Mouse (Mus musculus): ENCODE measurements around the gene A1cf. TPM values are rescaled to one million over a fixed set of nuclear protein-coding genes. Genes with fewer than 3 reads are reported as not detected.

Gene A1cf
- polyA plus RNA-seq, 1 experiment from 2014 or later, result not detected

GRCm38 (mm10) chr19:31920357-31920756, 51.8 kb downstream of the A1cf start:
- Histone ChIP-seq H3K27me3 (ENCODE audit: control insufficient read depth, insufficient read depth, low read length) (no peaks in the 10 kb centered on the region), H3K4me1 (ENCODE audit: control insufficient read depth, insufficient read depth, low read length) (no peaks in the 10 kb centered on the region), H3K36me3 (ENCODE audit: control insufficient read depth, insufficient read depth, low read length) (no peaks in the 10 kb centered on the region), H3K9ac (ENCODE audit: low read length) (no peak overlapping the region), H3K4me3 (ENCODE audit: low read depth, low read length) (no peak overlapping the region), H3K27ac (ENCODE audit: low read depth, low read length) (no peak overlapping the region), H3K4me2 (ENCODE audit: low read depth) (no peak overlapping the region), H3K9me3 (ENCODE audit: control insufficient read depth, low read length) (no peaks in the 10 kb centered on the region)
- ATAC-seq (ENCODE audit: insufficient read depth, low FRiP score, low TSS enrichment) (no peak), DNase-seq (ENCODE audit: low spot score) (no peak)
- WGBS, result 89% methylated on average over 4 of the region's 4 CpGs

GRCm38 (mm10) chr19:31921852-31922251, 53.3 kb downstream of the A1cf start:
- H3K4me1 ChIP-seq (ENCODE audit: control insufficient read depth, insufficient read depth, low read length), result no peaks in the 10 kb centered on the region
- no peak overlapping the region for H3K9ac ChIP-seq (ENCODE audit: low read length)
- DNase-seq (ENCODE audit: low spot score) (no peak), ATAC-seq (ENCODE audit: insufficient read depth, low FRiP score, low TSS enrichment) (no peak)
- WGBS, result 46% methylated on average over 5 of the region's 5 CpGs
- no peaks in the 10 kb centered on the region for H3K27me3 ChIP-seq (ENCODE audit: control insufficient read depth, insufficient read depth, low read length)
- no peak overlapping the region for H3K27ac ChIP-seq (ENCODE audit: low read depth, low read length)
- no peak overlapping the region for H3K4me2 ChIP-seq (ENCODE audit: low read depth)
- H3K9me3 ChIP-seq (ENCODE audit: control insufficient read depth, low read length), result no peaks in the 10 kb centered on the region
- no peaks in the 10 kb centered on the region for H3K36me3 ChIP-seq (ENCODE audit: control insufficient read depth, insufficient read depth, low read length)
- H3K4me3 ChIP-seq (ENCODE audit: low read depth, low read length), result no peak overlapping the region

- no peak overlapping the region for H3K4me3 ChIP-seq (ENCODE audit: low read depth, low read length)
- no peak overlapping the region for H3K4me2 ChIP-seq (ENCODE audit: low read depth)
- H3K27ac ChIP-seq (ENCODE audit: low read depth, low read length), result no peak overlapping the region
- no peak overlapping the region for H3K9ac ChIP-seq (ENCODE audit: low read length)
- WGBS, result 83% methylated on average over 6 of the region's 6 CpGs
- no peak for DNase-seq (ENCODE audit: low spot score)
- no peaks in the 10 kb centered on the region for H3K36me3 ChIP-seq (ENCODE audit: control insufficient read depth, insufficient read depth, low read length)
- H3K27me3 ChIP-seq (ENCODE audit: control insufficient read depth, insufficient read depth, low read length), result no peaks in the 10 kb centered on the region
- no peak for ATAC-seq (ENCODE audit: insufficient read depth, low FRiP score, low TSS enrichment)
- no peaks in the 10 kb centered on the region for H3K9me3 ChIP-seq (ENCODE audit: control insufficient read depth, low read length)
- H3K4me1 ChIP-seq (ENCODE audit: control insufficient read depth, insufficient read depth, low read length), result no peaks in the 10 kb centered on the region
Observed at GRCm38 (mm10) chr19:31923615-31924352, 55.2 kb downstream of the A1cf start.

- H3K4me2 ChIP-seq (ENCODE audit: low read depth), result no peak overlapping the region
- no peak for DNase-seq (ENCODE audit: low spot score)
- no peaks in the 10 kb centered on the region for H3K27me3 ChIP-seq (ENCODE audit: control insufficient read depth, insufficient read depth, low read length)
- H3K36me3 ChIP-seq (ENCODE audit: control insufficient read depth, insufficient read depth, low read length), result no peaks in the 10 kb centered on the region
- no peaks in the 10 kb centered on the region for H3K4me1 ChIP-seq (ENCODE audit: control insufficient read depth, insufficient read depth, low read length)
- WGBS, result 85% methylated on average over 7 of the region's 7 CpGs
- ATAC-seq (ENCODE audit: insufficient read depth, low FRiP score, low TSS enrichment), result no peak
- no peaks in the 10 kb centered on the region for H3K9me3 ChIP-seq (ENCODE audit: control insufficient read depth, low read length)
- no peak overlapping the region for H3K9ac ChIP-seq (ENCODE audit: low read length)
- no peak overlapping the region for H3K4me3 ChIP-seq (ENCODE audit: low read depth, low read length)
- no peak overlapping the region for H3K27ac ChIP-seq (ENCODE audit: low read depth, low read length)
Observed at GRCm38 (mm10) chr19:31950793-31951489, 82.4 kb downstream of the A1cf start.

GRCm38 (mm10) chr19:31953799-31954198, 85.2 kb downstream of the A1cf start:
- no peaks in the 10 kb centered on the region for H3K36me3 ChIP-seq (ENCODE audit: control insufficient read depth, insufficient read depth, low read length)
- no peaks in the 10 kb centered on the region for H3K4me1 ChIP-seq (ENCODE audit: control insufficient read depth, insufficient read depth, low read length)
- no peak overlapping the region for H3K9ac ChIP-seq (ENCODE audit: low read length)
- 88% methylated on average over 2 of the region's 2 CpGs for WGBS
- no peak for ATAC-seq (ENCODE audit: insufficient read depth, low FRiP score, low TSS enrichment)
- H3K4me2 ChIP-seq (ENCODE audit: low read depth), result no peak overlapping the region
- no peak for DNase-seq (ENCODE audit: low spot score)
- H3K27ac ChIP-seq (ENCODE audit: low read depth, low read length), result no peak overlapping the region
- no peak overlapping the region for H3K4me3 ChIP-seq (ENCODE audit: low read depth, low read length)
- no peaks in the 10 kb centered on the region for H3K27me3 ChIP-seq (ENCODE audit: control insufficient read depth, insufficient read depth, low read length)
- H3K9me3 ChIP-seq (ENCODE audit: control insufficient read depth, low read length), result no peaks in the 10 kb centered on the region

- 89% methylated on average over 4 of the region's 4 CpGs for WGBS
Observed at GRCm38 (mm10) chr19:31954267-31954666, 85.7 kb downstream of the A1cf start.

GRCm38 (mm10) chr19:31954696-31955095, 86.1 kb downstream of the A1cf start:
- Histone ChIP-seq H3K4me2 (ENCODE audit: low read depth) (no peak overlapping the region), H3K4me3 (ENCODE audit: low read depth, low read length) (no peak overlapping the region)
- 89% methylated on average over 4 of the region's 4 CpGs for WGBS

More at GRCm38 (mm10) chr19:31954267-31954666, 85.7 kb downstream of the A1cf start:
- no peak overlapping the region for H3K4me2 ChIP-seq (ENCODE audit: low read depth)
- no peaks in the 10 kb centered on the region for H3K27me3 ChIP-seq (ENCODE audit: control insufficient read depth, insufficient read depth, low read length)
- no peaks in the 10 kb centered on the region for H3K4me1 ChIP-seq (ENCODE audit: control insufficient read depth, insufficient read depth, low read length)
- no peaks in the 10 kb centered on the region for H3K36me3 ChIP-seq (ENCODE audit: control insufficient read depth, insufficient read depth, low read length)
- H3K4me3 ChIP-seq (ENCODE audit: low read depth, low read length), result no peak overlapping the region
- no peaks in the 10 kb centered on the region for H3K9me3 ChIP-seq (ENCODE audit: control insufficient read depth, low read length)
- DNase-seq (ENCODE audit: low spot score) (no peak), ATAC-seq (ENCODE audit: insufficient read depth, low FRiP score, low TSS enrichment) (no peak)
- H3K9ac ChIP-seq (ENCODE audit: low read length), result no peak overlapping the region
- H3K27ac ChIP-seq (ENCODE audit: low read depth, low read length), result no peak overlapping the region

GRCm38 (mm10) chr19:31956359-31956758, 87.8 kb downstream of the A1cf start:
- Histone ChIP-seq H3K27me3 (ENCODE audit: control insufficient read depth, insufficient read depth, low read length) (no peaks in the 10 kb centered on the region), H3K4me1 (ENCODE audit: control insufficient read depth, insufficient read depth, low read length) (no peaks in the 10 kb centered on the region), H3K9me3 (ENCODE audit: control insufficient read depth, low read length) (no peaks in the 10 kb centered on the region), H3K4me3 (ENCODE audit: low read depth, low read length) (no peak overlapping the region), H3K4me2 (ENCODE audit: low read depth) (no peak overlapping the region), H3K36me3 (ENCODE audit: control insufficient read depth, insufficient read depth, low read length) (no peaks in the 10 kb centered on the region), H3K9ac (ENCODE audit: low read length) (no peak overlapping the region), H3K27ac (ENCODE audit: low read depth, low read length) (no peak overlapping the region)
- 84% methylated on average over 2 of the region's 2 CpGs for WGBS
- ATAC-seq (ENCODE audit: insufficient read depth, low FRiP score, low TSS enrichment) (no peak), DNase-seq (ENCODE audit: low spot score) (no peak)

More at GRCm38 (mm10) chr19:31954696-31955095, 86.1 kb downstream of the A1cf start:
- no peak overlapping the region for H3K9ac ChIP-seq (ENCODE audit: low read length)
- no peaks in the 10 kb centered on the region for H3K9me3 ChIP-seq (ENCODE audit: control insufficient read depth, low read length)
- no peaks in the 10 kb centered on the region for H3K27me3 ChIP-seq (ENCODE audit: control insufficient read depth, insufficient read depth, low read length)
- H3K36me3 ChIP-seq (ENCODE audit: control insufficient read depth, insufficient read depth, low read length), result no peaks in the 10 kb centered on the region
- no peaks in the 10 kb centered on the region for H3K4me1 ChIP-seq (ENCODE audit: control insufficient read depth, insufficient read depth, low read length)
- ATAC-seq (ENCODE audit: insufficient read depth, low FRiP score, low TSS enrichment) (no peak), DNase-seq (ENCODE audit: low spot score) (no peak)
- no peak overlapping the region for H3K27ac ChIP-seq (ENCODE audit: low read depth, low read length)

GRCm38 (mm10) chr19:31960434-31960833, 91.9 kb downstream of the A1cf start:
- WGBS, result 96% methylated on average over 2 of the region's 2 CpGs
- no peak overlapping the region for H3K27ac ChIP-seq (ENCODE audit: low read depth, low read length)
- no peak overlapping the region for H3K9ac ChIP-seq (ENCODE audit: low read length)

More at GRCm38 (mm10) chr19:31960434-31960833, 91.9 kb downstream of the A1cf start:
- Histone ChIP-seq H3K36me3 (ENCODE audit: control insufficient read depth, insufficient read depth, low read length) (no peaks in the 10 kb centered on the region), H3K4me1 (ENCODE audit: control insufficient read depth, insufficient read depth, low read length) (no peaks in the 10 kb centered on the region), H3K4me2 (ENCODE audit: low read depth) (no peak overlapping the region), H3K27me3 (ENCODE audit: control insufficient read depth, insufficient read depth, low read length) (no peaks in the 10 kb centered on the region), H3K4me3 (ENCODE audit: low read depth, low read length) (no peak overlapping the region), H3K9me3 (ENCODE audit: control insufficient read depth, low read length) (no peaks in the 10 kb centered on the region)
- DNase-seq (ENCODE audit: low spot score) (no peak), ATAC-seq (ENCODE audit: insufficient read depth, low FRiP score, low TSS enrichment) (no peak)
